Mouse (Mus musculus) stomach, postnatal 0 days (tissue): Measurements from ENCODE around the gene Tas2r135. TPM values are rescaled to one million over a fixed set of nuclear protein-coding genes. Genes with fewer than 3 reads are reported as not detected.

Experiments
- ATAC-seq: fragments of 200-750 bp; cut with Nextera tagmentation; 2 replicates; pipeline ENCODE4 v1.8.0; 2017; ENCODE audit not compliant: low FRiP score, low TSS enrichment
- DNase-seq: peaks from one replicate; pipeline ENCODE4 v3.0.0-alpha.2; 2016; ENCODE audit warnings: low spot score
- H3K27ac ChIP-seq: fragments of 300-500 bp; sonication (generic); replicated peaks from 2 replicates; pipeline ENCODE4 v1.5.1; 2014; ENCODE audit warnings: mild to moderate bottlenecking, control low read depth
- H3K27me3 ChIP-seq: fragments of 300-500 bp; sonication (generic); 2 replicates; pipeline ENCODE4 v1.6.1; 2014; ENCODE audit warnings: low read length; ENCODE audit not compliant: control insufficient read depth, insufficient read depth
- H3K36me3 ChIP-seq: fragments of 300-500 bp; sonication (generic); 2 replicates; pipeline ENCODE4 v1.6.1; 2014; ENCODE audit warnings: low read length, mixed read lengths; ENCODE audit not compliant: control insufficient read depth, insufficient read depth
- H3K4me1 ChIP-seq: fragments of 300-500 bp; sonication (generic); replicated peaks from 2 replicates; pipeline ENCODE4 v1.6.1; 2014; ENCODE audit warnings: antibody characterized with exemption; ENCODE audit not compliant: control insufficient read depth, insufficient read depth
- H3K4me2 ChIP-seq: fragments of 300-500 bp; sonication (generic); replicated peaks from 2 replicates; pipeline ENCODE4 v1.6.1; 2014; ENCODE audit warnings: low read depth, mild to moderate bottlenecking, control low read depth, moderate library complexity
- H3K4me3 ChIP-seq: fragments of 300-500 bp; sonication (generic); 2 replicates; pipeline ENCODE4 v1.5.1; 2014; ENCODE audit warnings: low read depth, low read length, control low read depth
- H3K9ac ChIP-seq: fragments of 300-500 bp; sonication (generic); 2 replicates; pipeline ENCODE4 v1.6.1; 2014; ENCODE audit warnings: mild to moderate bottlenecking, low read length, control low read depth, mixed read lengths
- H3K9me3 ChIP-seq: fragments of 300-500 bp; sonication (generic); 2 replicates; pipeline ENCODE4 v1.6.1; 2016; ENCODE audit warnings: low read length; ENCODE audit not compliant: control insufficient read depth
- CTCF ChIP-seq: IDR thresholded peaks from 2 replicates; pipeline ENCODE4 v1.5.1; 2016; ENCODE audit warnings: antibody characterized with exemption, low read depth, mild to moderate bottlenecking, moderate library complexity
- EP300 ChIP-seq: optimal IDR thresholded peaks from 2 replicates; pipeline ENCODE3; 2016; ENCODE audit warnings: antibody characterized with exemption
- WGBS: fragments of 180-500 bp; shearing (Covaris S2); extraction: QIAGEN DNeasy Blood & Tissue Kit; methylation state at CpG from one replicate; pipeline ENCODE4 v1.1.7; 2014; 5-methylcytosine and 5-hydroxymethylcytosine counted together
- polyA plus RNA-seq: library from polyadenylated mRNA; unstranded; fragments of >200 nt; fragmentation: Nextera tagmentation; extraction: Ambion mirVana; gene quantifications from 2 replicates; pipeline ENCODE4 v1.2.1, GENCODE M21; 2015

The Tas2r135 gene
- polyA plus RNA-seq, 1 experiment from 2014 or later, result not detected

GRCm38 (mm10) chr6:42397041-42397657 lies 8.1 kb upstream of the Tas2r135 start:
- H3K9me3 ChIP-seq, result no peaks in the 10 kb centered on the region
- H3K36me3 ChIP-seq, result no peaks in the 10 kb centered on the region
- H3K27me3 ChIP-seq, result no peaks in the 10 kb centered on the region
- peak overlapping the region; percentile 67 for H3K27ac ChIP-seq
- no peak overlapping the region for H3K4me2 ChIP-seq
- TF ChIP-seq EP300 (no peak), CTCF (no peak)
- H3K4me3 ChIP-seq, result no peak overlapping the region
- H3K4me1 ChIP-seq, result peaks cover 6% of the 10 kb centered on the region; the same call in 1 of the 2 replicates
- ATAC-seq (no peak), DNase-seq (no peak)
- 0 out of 2 replicates have a peak overlapping the region, but pooled peaks have one; percentile 13 for H3K9ac ChIP-seq
- WGBS, result 41% methylated on average over 3 of the region's 3 CpGs

- no peak for ATAC-seq
- 76% methylated on average over 3 of the region's 3 CpGs for WGBS
Measured at GRCm38 (mm10) chr6:42398285-42398684, 6.9 kb upstream of the Tas2r135 start.

GRCm38 (mm10) chr6:42398998-42399397 lies 6.2 kb upstream of the Tas2r135 start:
- no peaks in the 10 kb centered on the region for H3K36me3 ChIP-seq
- H3K4me3 ChIP-seq, result no peak overlapping the region
- H3K4me2 ChIP-seq, result no peak overlapping the region
- peaks cover 6% of the 10 kb centered on the region; the same call in 1 of the 2 replicates for H3K4me1 ChIP-seq
- DNase-seq (no peak), ATAC-seq (no peak)
- no peaks in the 10 kb centered on the region for H3K27me3 ChIP-seq
- TF ChIP-seq CTCF (no peak), EP300 (no peak)
- H3K27ac ChIP-seq, result no peak overlapping the region
- H3K9ac ChIP-seq, result no peak overlapping the region
- H3K9me3 ChIP-seq, result no peaks in the 10 kb centered on the region
- 100% methylated on average over 1 of the region's 1 CpGs for WGBS

More at GRCm38 (mm10) chr6:42398285-42398684, 6.9 kb upstream of the Tas2r135 start:
- H3K9me3 ChIP-seq, result no peaks in the 10 kb centered on the region
- DNase-seq, result no peak
- peaks cover 6% of the 10 kb centered on the region; the same call in 1 of the 2 replicates for H3K4me1 ChIP-seq
- no peaks in the 10 kb centered on the region for H3K27me3 ChIP-seq
- TF ChIP-seq EP300 (no peak), CTCF (no peak)
- H3K27ac ChIP-seq, result no peak overlapping the region
- no peak overlapping the region for H3K4me3 ChIP-seq
- no peak overlapping the region for H3K9ac ChIP-seq
- H3K4me2 ChIP-seq, result no peak overlapping the region
- H3K36me3 ChIP-seq, result no peaks in the 10 kb centered on the region

GRCm38 (mm10) chr6:42399938-42400337 lies 5.3 kb upstream of the Tas2r135 start, which contains the start of gene Tas2r143:
Gene Tas2r143, plus strand, starts transcription at chr6:42400238.
- Histone ChIP-seq H3K4me3 (no peak within 1 kb of the TSS), H3K4me1 (peaks cover 6% of the 10 kb centered on the region; the same call in 1 of the 2 replicates), H3K4me2 (no peak within 1 kb of the TSS), H3K36me3 (no peaks in the 10 kb centered on the region), H3K9me3 (no peaks in the 10 kb centered on the region), H3K27ac (no peak within 1 kb of the TSS), H3K9ac (no peak within 1 kb of the TSS), H3K27me3 (no peaks in the 10 kb centered on the region)
- DNase-seq, result no peak
- 87% methylated on average over 1 of the region's 1 CpGs for WGBS
- ATAC-seq, result no peak
- no peak for TF ChIP-seq EP300
- TF ChIP-seq CTCF, result no peak

- Histone ChIP-seq H3K4me3 (no peak overlapping the region), H3K4me2 (no peak overlapping the region), H3K9ac (no peak overlapping the region), H3K27me3 (no peaks in the 10 kb centered on the region), H3K27ac (no peak overlapping the region), H3K4me1 (no peaks in the 10 kb centered on the region), H3K36me3 (no peaks in the 10 kb centered on the region), H3K9me3 (no peaks in the 10 kb centered on the region)
- DNase-seq (no peak), ATAC-seq (no peak)
- WGBS, result 78% methylated on average over 2 of the region's 2 CpGs
- no peak for TF ChIP-seq CTCF
- no peak for TF ChIP-seq EP300
Measured at GRCm38 (mm10) chr6:42419443-42419842, 14.2 kb downstream of the Tas2r135 start.

GRCm38 (mm10) chr6:42421439-42421838 lies 16.2 kb downstream of the Tas2r135 start:
- Histone ChIP-seq H3K27ac (no peak overlapping the region), H3K4me1 (no peaks in the 10 kb centered on the region), H3K9me3 (no peaks in the 10 kb centered on the region), H3K4me3 (no peak overlapping the region), H3K27me3 (no peaks in the 10 kb centered on the region), H3K9ac (no peak overlapping the region), H3K4me2 (no peak overlapping the region), H3K36me3 (no peaks in the 10 kb centered on the region)
- TF ChIP-seq CTCF (no peak), EP300 (no peak)
- WGBS, result 75% methylated on average over 2 of the region's 2 CpGs
- ATAC-seq, result no peak
- no peak for DNase-seq
